ENCODE assay signal across 10 mouse cellular contexts in genomic region chr17:12734205-12734857, GRCm38 (mm10). TPM values are rescaled to one million over a fixed set of nuclear protein-coding genes. Genes with fewer than 3 reads are reported as not detected.
A peak's percentile ranks its signal among the peaks of the same experiment; 100 is the strongest.
DNase-seq lines count a peak whose midpoint lies in the region; ATAC-seq lines count a peak whose summit lies in the region.
"Had no signal": no experiment of that assay in that cellular context is flagged by ENCODE, and none has a peak within 500 bp of the region (broad histone marks: within the 10 kb centered on the region; RNA-seq: fewer than 3 reads in every experiment).

No protein-coding gene starts in this region.

- H3K4me1 ChIP-seq in heart, embryonic 11.5 days (ENCODE audit: control insufficient read depth, insufficient read depth, low read length): peaks cover 77% of the 10 kb centered on the region
- peaks cover 6% of the 10 kb centered on the region; the same call in 1 of the 2 replicates for H3K4me1 ChIP-seq in brown adipose tissue, adult 24 weeks (ENCODE audit: control insufficient read depth, insufficient read depth, insufficient read length, low read length)
- H3K4me1 ChIP-seq in heart, embryonic 15.5 days (replicated peaks): peaks cover 77% of the 10 kb centered on the region
- H3K4me1 ChIP-seq in limb, embryonic 13.5 days: peaks cover 55% of the 10 kb centered on the region

- peak overlapping the region; percentile 40 for H3K4me2 ChIP-seq in heart, embryonic 11.5 days
- H3K4me2 ChIP-seq in heart, embryonic 15.5 days: peak overlapping the region; percentile 31
- H3K4me2 ChIP-seq in limb, embryonic 13.5 days (replicated peaks): peak overlapping the region; percentile 47
- H3K4me2 ChIP-seq: liver, embryonic 12.5 days had no signal

- no peaks in the 10 kb centered on the region for H3K27me3 ChIP-seq in heart, embryonic 11.5 days (ENCODE audit: control insufficient read depth, insufficient read depth, low read length)
- H3K27me3 ChIP-seq in heart, embryonic 15.5 days: no peaks in the 10 kb centered on the region
- no peaks in the 10 kb centered on the region for H3K27me3 ChIP-seq in limb, embryonic 13.5 days

- 0 out of 2 replicates have a peak, but pooled peaks have one; percentile 32 for ATAC-seq in heart, embryonic 11.5 days (replicated peaks; ENCODE audit: insufficient number of reproducible peaks, low FRiP score, low TSS enrichment)
- ATAC-seq in heart, embryonic 15.5 days (replicated peaks; ENCODE audit: insufficient number of reproducible peaks, insufficient read depth, low FRiP score, low read depth): peak; percentile 21; the same call in 1 of the 2 replicates
- ATAC-seq in limb, embryonic 13.5 days (ENCODE audit: low FRiP score, low read depth): peak; percentile 53; the same call in 1 of the 2 replicates
- ATAC-seq: liver, embryonic 12.5 days had no signal

- peak overlapping the region; percentile 67 for H3K27ac ChIP-seq in heart, embryonic 11.5 days (ENCODE audit: low read depth, low read length)
- peak overlapping the region; percentile 42 for H3K27ac ChIP-seq in brown adipose tissue, adult 24 weeks (replicated peaks; ENCODE audit: low read depth, low read length)
- H3K27ac ChIP-seq in heart, embryonic 15.5 days: peak overlapping the region; percentile 81
- peak overlapping the region; percentile 72 for H3K27ac ChIP-seq in limb, embryonic 13.5 days
- H3K27ac ChIP-seq: liver, embryonic 12.5 days had no signal

- H3K36me3 ChIP-seq in heart, embryonic 11.5 days (ENCODE audit: control insufficient read depth, insufficient read depth, low read length): peaks cover 35% of the 10 kb centered on the region
- H3K36me3 ChIP-seq in heart, embryonic 15.5 days: peaks cover 43% of the 10 kb centered on the region
- H3K36me3 ChIP-seq in limb, embryonic 13.5 days: peaks cover 79% of the 10 kb centered on the region

- no peak overlapping the region for H3K9ac ChIP-seq in heart, embryonic 11.5 days (ENCODE audit: low read depth, low read length)
- H3K9ac ChIP-seq in heart, embryonic 15.5 days: 0 out of 2 replicates have a peak overlapping the region, but pooled peaks have one; percentile 12
- H3K9ac ChIP-seq in limb, embryonic 13.5 days: peak overlapping the region; percentile 31; the same call in 1 of the 2 replicates
- H3K9ac ChIP-seq: liver, embryonic 12.5 days had no signal

- DNase-seq in heart, postnatal 36 days: no peak
- DNase-seq in natural killer cell, adult 2 months (ENCODE audit: low spot score in 2 of 2): no peak
- DNase-seq in T-cell, adult 2 months (ENCODE audit: low spot score): no peak
- no peak for DNase-seq in testis, postnatal 14 days (ENCODE audit: low spot score)
- DNase-seq: thymus, adult 2 months had no signal

- H3K9me3 ChIP-seq in heart, embryonic 11.5 days (replicated peaks; ENCODE audit: control insufficient read depth, low read length): no peaks in the 10 kb centered on the region
- no peaks in the 10 kb centered on the region for H3K9me3 ChIP-seq in heart, embryonic 15.5 days (replicated peaks)
- H3K9me3 ChIP-seq in limb, embryonic 13.5 days: no peaks in the 10 kb centered on the region
- H3K9me3 ChIP-seq: liver, embryonic 12.5 days had no signal

- intact Hi-C loops in heart, postnatal 36 days (cut with DNase I): loop anchor here (2.0 kb wide), 1 partner anchor 60 kb away; no protein-coding TSS in a partner anchor

- H3K4me3 ChIP-seq in heart, embryonic 11.5 days (ENCODE audit: low read depth, low read length): no peak overlapping the region
- H3K4me3 ChIP-seq in brown adipose tissue, adult 24 weeks (ENCODE audit: insufficient read depth, low read depth, low read length): no peak overlapping the region
- H3K4me3 ChIP-seq in heart, embryonic 15.5 days: peak overlapping the region; percentile 23; the same call in 1 of the 2 replicates
- H3K4me3 ChIP-seq in limb, embryonic 13.5 days: peak overlapping the region; percentile 12; the same call in 1 of the 2 replicates
- H3K4me3 ChIP-seq: liver, embryonic 12.5 days had no signal

- WGBS in heart, embryonic 11.5 days (ENCODE audit: insufficient replicate concordance): 35% methylated on average over 12 of the region's 12 CpGs
- 31% methylated on average over 12 of the region's 12 CpGs for WGBS in heart, embryonic 15.5 days
- WGBS in limb, embryonic 13.5 days: 9% methylated on average over 12 of the region's 12 CpGs

RNA-seq across cellular contexts. Expression of gene Igf2r, which starts 35.1 kb away (rescaled TPM):
- 199 and 238 TPM in 2 replicates for polyA plus RNA-seq in heart, embryonic 11.5 days (2014; fragmentation: Nextera tagmentation; extraction: Ambion mirVana)
- total RNA-seq in heart, postnatal 36 days (2021): 100 to 1,000 TPM; 109 to 113 TPM
- polyA plus RNA-seq in brown adipose tissue, adult 24 weeks (2012; ENCODE audit: insufficient read depth, insufficient read length, missing spikeins): 15.7 and 16.3 TPM in 2 replicates
- polyA plus RNA-seq in heart, embryonic 15.5 days (2015; fragmentation: Nextera tagmentation; extraction: Ambion mirVana): 121 and 127 TPM in 2 replicates
- 48.7 and 51.5 TPM in 2 replicates for polyA plus RNA-seq in limb, embryonic 13.5 days (2015; fragmentation: Nextera tagmentation; extraction: Ambion mirVana)

RNA-seq across cellular contexts. Expression of gene Slc22a1, which starts 58.7 kb away (rescaled TPM):
- 0.82 and 2.1 TPM in 2 replicates for polyA plus RNA-seq in heart, embryonic 11.5 days (2014; fragmentation: Nextera tagmentation; extraction: Ambion mirVana)
- total RNA-seq in heart, postnatal 36 days (2021): 10 to 100 TPM in 1 of 2 experiments, 1 to 10 TPM in 1; 7.1 to 10.6 TPM
- polyA plus RNA-seq in brown adipose tissue, adult 24 weeks (2012; ENCODE audit: insufficient read depth, insufficient read length, missing spikeins): not detected in 2 replicates
- polyA plus RNA-seq in heart, embryonic 15.5 days (2015; fragmentation: Nextera tagmentation; extraction: Ambion mirVana): 30.5 and 51.0 TPM in 2 replicates
- polyA plus RNA-seq in limb, embryonic 13.5 days (2015; fragmentation: Nextera tagmentation; extraction: Ambion mirVana): 0.25 TPM in 1 of 2 replicates, not detected in the other
- polyA plus RNA-seq: liver, embryonic 12.5 days had no signal

Comparison
In these comparisons a context has a peak if more than half of its experiments do, and no peak if none do; other contexts are left out.
1. H3K4me3 ChIP-seq: peak in heart, embryonic 15.5 days (single experiment) and limb, embryonic 13.5 days (single experiment); none in heart, embryonic 11.5 days (single experiment) and brown adipose tissue, adult 24 weeks (single experiment).
2. RNA of gene Slc22a1, which starts 58.7 kb away (polyA plus RNA-seq): 30.5 to 51.0 TPM in heart, embryonic 15.5 days; 0.82 to 2.1 TPM in heart, embryonic 11.5 days, 0.25 TPM in limb, embryonic 13.5 days and not detected in brown adipose tissue, adult 24 weeks; every median in the first group is over 10 times any median in the second.
3. Peak in every context shown above with its lines, with median percentiles within 50 percentile points of each other: ATAC-seq, H3K27ac ChIP-seq and H3K4me2 ChIP-seq.